Mouse (Mus musculus): ENCODE data around the gene Zfp292.

DNA sequence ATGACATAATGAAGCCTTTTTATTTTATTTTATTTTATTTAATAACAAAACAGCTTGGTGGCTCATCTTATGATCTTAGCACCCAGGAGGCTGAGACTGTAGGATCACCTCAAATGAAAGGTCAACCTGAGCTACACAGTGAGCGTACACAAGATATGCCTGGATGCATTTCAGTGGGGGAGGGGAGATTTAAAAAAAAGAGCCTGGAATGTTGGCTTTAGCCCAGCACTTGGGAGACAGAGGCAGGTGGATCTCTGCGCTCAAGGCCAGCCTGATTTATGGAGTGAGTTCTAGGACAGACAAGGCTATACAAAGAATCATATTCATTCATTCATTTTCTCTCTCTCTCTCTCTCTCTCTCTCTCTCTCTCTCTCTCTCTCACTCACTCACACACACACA, 32.6 kb downstream of the Zfp292 start:
- no peak for TF ChIP-seq CTCF (IDR thresholded peaks at IDR 0.05; ENCODE audit: low read depth)
- TF ChIP-seq EP300 (IDR thresholded peaks at IDR 0.05; ENCODE audit: low read depth): no peak

Measured in liver, embryonic 14.5 days (tissue).